Mouse (Mus musculus) erythroblast, embryonic 14.5 days (primary cell): ENCODE results near the gene BC052040. TPM values are rescaled to one million over a fixed set of nuclear protein-coding genes. Genes with fewer than 3 reads are reported as not detected.

Experiments
- H3K27me3 ChIP-seq: 2 replicates; pipeline ENCODE4 v1.6.1; 2012; ENCODE audit warnings: inconsistent platforms; ENCODE audit not compliant: control insufficient read depth
- H3K36me3 ChIP-seq: 2 replicates; pipeline ENCODE4 v1.6.1; 2012; ENCODE audit warnings: mild to moderate bottlenecking, inconsistent platforms; ENCODE audit not compliant: control insufficient read depth
- H3K4me1 ChIP-seq: 2 replicates; pipeline ENCODE4 v1.6.1; 2012; ENCODE audit warnings: inconsistent platforms; ENCODE audit not compliant: control insufficient read depth
- H3K4me3 ChIP-seq: replicated peaks from 2 replicates; pipeline ENCODE3; 2012; ENCODE audit warnings: moderate library complexity, mild to moderate bottlenecking, inconsistent platforms
- H3K9me3 ChIP-seq: 2 replicates; pipeline ENCODE4 v1.6.1; 2012; ENCODE audit warnings: low read length, inconsistent platforms, mixed read lengths; ENCODE audit not compliant: control insufficient read depth
- GATA1 ChIP-seq: IDR thresholded peaks from 2 replicates; pipeline ENCODE4 v1.6.1; 2012; ENCODE audit warnings: low read length, inconsistent platforms, mixed read lengths
- TAL1 ChIP-seq: IDR thresholded peaks from 3 replicates; pipeline ENCODE4 v1.6.1; 2012; ENCODE audit warnings: low read length, inconsistent platforms, mixed read lengths
- polyA plus RNA-seq: library from polyadenylated mRNA; stranded (reverse); fragments of >175 nt; gene quantifications from 2 replicates; pipeline ENCODE4 v1.2.3, GENCODE M21; 2012

Gene BC052040
- polyA plus RNA-seq, 1 experiment: 0.87 TPM

DNA sequence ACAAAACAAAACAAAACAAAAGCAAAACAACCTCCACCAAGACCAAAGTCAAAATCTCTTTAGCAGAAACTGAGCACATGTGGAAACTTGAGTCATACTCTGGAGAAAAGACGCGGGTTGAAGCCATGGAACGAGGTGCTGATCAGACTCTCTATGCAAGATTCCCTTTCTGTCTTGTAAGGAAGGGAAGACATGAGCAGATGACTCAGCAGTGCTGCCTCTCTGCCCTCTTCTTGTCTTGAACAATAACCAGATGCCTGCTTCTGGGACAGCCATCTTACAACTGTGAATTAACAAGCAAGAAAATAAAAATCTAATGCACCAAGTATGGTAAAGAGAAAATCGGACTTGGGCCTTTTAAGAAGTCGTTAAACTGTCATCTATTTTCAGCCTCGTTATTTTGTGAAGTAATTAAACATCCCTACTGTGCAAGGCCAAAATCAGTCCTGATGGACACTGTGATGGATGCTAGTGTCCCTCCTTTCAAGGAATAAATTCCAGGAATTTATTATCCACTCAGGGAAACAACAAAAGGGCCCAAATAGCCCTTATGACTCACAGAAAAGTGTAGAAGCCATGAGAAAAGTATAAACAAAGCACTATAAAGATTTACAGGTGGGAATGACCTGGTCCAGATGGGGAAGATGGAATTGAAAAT is 18.0 kb upstream of the BC052040 start:
- H3K27me3 ChIP-seq: no peaks in the 10 kb centered on the region
- no peaks in the 10 kb centered on the region for H3K36me3 ChIP-seq
- no peak overlapping the region for H3K4me3 ChIP-seq
- no peaks in the 10 kb centered on the region for H3K4me1 ChIP-seq
- no peak for TF ChIP-seq GATA1
- no peak for TF ChIP-seq TAL1
- H3K9me3 ChIP-seq: no peaks in the 10 kb centered on the region

DNA sequence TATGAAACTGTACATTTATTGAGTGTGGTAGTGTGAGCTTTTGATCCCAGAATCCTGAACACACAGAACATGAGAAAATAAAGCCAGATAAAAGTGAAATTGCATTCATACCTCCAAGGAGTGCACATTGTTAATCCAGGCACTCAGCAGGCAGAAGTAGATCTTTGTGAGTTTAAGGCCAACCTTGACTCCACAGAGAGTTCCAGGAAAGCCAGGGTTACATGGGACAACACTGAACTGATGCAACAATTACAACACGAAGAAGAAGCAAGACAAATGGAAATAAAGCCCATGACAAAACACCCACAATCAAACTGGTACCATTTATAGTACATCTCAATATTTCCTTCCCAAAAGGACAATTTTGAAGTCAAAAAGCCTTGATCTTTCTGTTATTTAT is 9.5 kb upstream of the BC052040 start:
- H3K4me1 ChIP-seq: no peaks in the 10 kb centered on the region
- H3K4me3 ChIP-seq: no peak overlapping the region
- no peaks in the 10 kb centered on the region for H3K9me3 ChIP-seq
- H3K27me3 ChIP-seq: no peaks in the 10 kb centered on the region
- TF ChIP-seq GATA1 (no peak), TAL1 (no peak)
- no peaks in the 10 kb centered on the region for H3K36me3 ChIP-seq

DNA sequence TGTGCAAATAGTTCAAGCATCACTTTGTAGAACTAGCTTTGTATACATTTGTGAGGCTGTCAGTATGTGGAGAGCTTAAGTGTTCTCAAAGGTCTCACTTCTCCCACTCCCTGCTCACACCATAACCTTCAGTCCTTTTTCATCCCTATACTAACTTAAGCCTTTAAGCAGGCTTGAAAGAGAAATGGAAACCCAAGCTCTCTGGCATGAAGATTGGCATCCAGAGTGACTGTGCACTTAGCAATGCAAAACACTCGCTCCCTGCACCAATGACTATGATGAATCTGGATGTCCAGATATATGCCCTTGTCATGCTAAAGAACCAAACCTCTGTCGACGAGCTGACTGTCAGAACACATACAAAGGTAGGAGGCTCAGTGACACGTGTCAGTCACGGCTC is 6.7 kb upstream of the BC052040 start:
- no peak for TF ChIP-seq TAL1
- TF ChIP-seq GATA1: no peak

DNA sequence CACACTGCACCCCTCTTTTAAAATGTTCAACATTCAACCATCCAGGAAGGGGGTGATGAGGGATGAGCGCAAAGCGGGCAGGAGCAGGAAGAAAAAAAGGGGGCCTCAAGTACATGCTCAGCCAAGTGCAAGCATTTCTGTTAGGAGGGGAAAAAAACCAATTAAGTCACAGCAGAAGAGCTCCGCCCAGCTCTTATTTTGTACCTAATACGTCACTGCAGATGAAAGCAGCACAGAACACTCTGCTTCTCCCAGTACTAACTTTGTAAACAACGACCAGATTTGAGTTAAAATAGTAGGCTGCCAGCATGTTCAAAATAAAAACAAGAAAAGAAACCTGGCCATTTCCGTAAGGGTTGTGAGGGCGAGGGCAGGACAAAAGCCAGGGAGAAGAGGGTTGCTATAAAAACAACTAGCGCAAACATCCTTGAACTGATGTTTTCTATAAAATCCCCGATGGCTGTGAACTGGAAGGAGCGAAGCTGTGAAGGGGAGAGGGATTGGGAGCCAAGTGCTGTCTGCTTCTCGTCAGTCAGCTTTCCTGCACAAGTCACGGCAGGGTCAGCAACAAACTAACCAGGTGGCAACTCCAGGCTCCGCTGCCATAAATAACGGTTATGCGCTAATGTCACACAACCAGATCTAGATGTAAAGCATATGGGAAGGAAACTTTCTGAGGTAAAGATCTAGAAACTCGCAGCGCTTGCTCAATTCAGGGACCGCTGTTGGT is 2.2 kb upstream of the BC052040 start:
- Histone ChIP-seq H3K27me3 (no peaks in the 10 kb centered on the region), H3K36me3 (no peaks in the 10 kb centered on the region), H3K4me1 (peaks cover 41% of the 10 kb centered on the region), H3K9me3 (no peaks in the 10 kb centered on the region), H3K4me3 (peak overlapping the region; percentile 72)
- TF ChIP-seq GATA1 (no peak), TAL1 (no peak)

More for the DNA sequence above, 6.7 kb upstream of the BC052040 start:
- H3K36me3 ChIP-seq: no peaks in the 10 kb centered on the region
- H3K4me3 ChIP-seq: no peak overlapping the region
- peaks cover 12% of the 10 kb centered on the region for H3K4me1 ChIP-seq
- no peaks in the 10 kb centered on the region for H3K9me3 ChIP-seq
- no peaks in the 10 kb centered on the region for H3K27me3 ChIP-seq

DNA sequence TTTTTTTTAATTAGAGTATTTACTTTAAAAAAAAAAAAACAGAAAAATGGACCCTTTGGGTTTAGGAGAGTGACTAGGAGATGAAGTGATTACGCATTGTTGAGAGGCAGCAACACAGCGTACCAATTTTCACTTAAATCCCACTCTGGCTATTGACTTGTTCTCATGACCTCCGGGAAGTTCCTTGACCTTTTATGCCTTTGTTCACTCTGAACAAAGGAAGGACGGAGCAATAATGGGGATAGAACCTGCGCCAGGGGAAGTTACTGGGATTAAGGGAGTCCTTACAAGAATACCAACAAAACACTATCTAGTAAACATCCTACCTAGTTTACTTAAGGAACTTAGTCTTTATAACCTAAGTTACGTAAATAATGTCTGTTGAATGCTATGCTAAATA is 1.5 kb upstream of the BC052040 start:
- Histone ChIP-seq H3K4me1 (peaks cover 41% of the 10 kb centered on the region), H3K9me3 (no peaks in the 10 kb centered on the region), H3K36me3 (no peaks in the 10 kb centered on the region), H3K4me3 (peak overlapping the region; percentile 72), H3K27me3 (no peaks in the 10 kb centered on the region)
- TF ChIP-seq GATA1: no peak
- no peak for TF ChIP-seq TAL1

DNA sequence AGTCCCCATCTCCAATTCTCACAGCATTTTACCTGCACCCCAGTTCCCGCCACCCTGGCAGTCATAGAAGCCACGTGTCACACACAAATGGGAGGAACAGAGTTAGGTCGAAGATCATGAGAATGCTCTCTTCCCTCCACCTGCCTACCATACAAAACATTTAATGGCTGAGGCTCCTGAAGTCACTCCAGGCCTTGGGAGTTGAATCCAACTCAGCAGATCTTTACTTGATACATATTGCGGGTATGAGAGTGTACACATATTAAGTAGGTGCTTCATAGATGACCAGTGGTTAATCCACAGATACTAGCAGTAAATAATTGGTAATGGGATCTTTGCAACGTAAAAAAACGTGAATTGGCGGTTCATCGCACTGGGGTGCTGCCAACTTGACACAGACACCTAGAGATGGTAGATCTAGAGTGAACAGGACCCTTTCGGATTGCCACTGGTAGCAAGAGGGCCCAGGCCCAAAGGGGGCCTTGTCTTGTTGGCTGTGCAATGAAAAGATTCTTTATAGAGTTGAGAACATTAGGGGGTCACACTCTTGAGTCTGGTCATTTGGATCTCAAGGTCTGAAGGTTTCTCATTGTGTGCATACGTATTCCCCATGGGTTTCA is 583 bp downstream of the BC052040 start:
- Histone ChIP-seq H3K36me3 (no peaks in the 10 kb centered on the region), H3K9me3 (no peaks in the 10 kb centered on the region), H3K4me3 (peak overlapping the region; percentile 72), H3K4me1 (peaks cover 41% of the 10 kb centered on the region), H3K27me3 (no peaks in the 10 kb centered on the region)
- TF ChIP-seq GATA1: no peak

DNA sequence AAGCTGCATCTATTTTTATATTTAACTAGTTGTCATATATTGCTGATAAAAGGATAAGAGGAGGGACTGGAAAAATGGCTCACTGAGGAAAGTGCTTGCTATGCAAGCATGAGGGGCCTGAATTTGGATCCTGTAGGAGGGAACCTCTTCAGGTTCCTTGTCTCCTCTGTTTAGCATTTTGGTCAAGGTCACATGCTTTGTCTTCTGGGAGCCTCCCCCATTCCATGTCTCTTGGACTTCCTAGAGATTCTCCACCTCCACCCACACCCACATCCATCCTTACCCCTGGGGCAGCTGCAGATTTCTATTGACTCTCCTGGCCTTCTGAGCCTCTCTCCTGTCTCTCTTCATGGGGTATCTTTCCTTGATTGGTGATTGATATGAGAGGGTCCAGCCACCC is 2.3 kb downstream of the BC052040 start:
- no peaks in the 10 kb centered on the region for H3K36me3 ChIP-seq
- TF ChIP-seq TAL1: no peak
- TF ChIP-seq GATA1: no peak

DNA sequence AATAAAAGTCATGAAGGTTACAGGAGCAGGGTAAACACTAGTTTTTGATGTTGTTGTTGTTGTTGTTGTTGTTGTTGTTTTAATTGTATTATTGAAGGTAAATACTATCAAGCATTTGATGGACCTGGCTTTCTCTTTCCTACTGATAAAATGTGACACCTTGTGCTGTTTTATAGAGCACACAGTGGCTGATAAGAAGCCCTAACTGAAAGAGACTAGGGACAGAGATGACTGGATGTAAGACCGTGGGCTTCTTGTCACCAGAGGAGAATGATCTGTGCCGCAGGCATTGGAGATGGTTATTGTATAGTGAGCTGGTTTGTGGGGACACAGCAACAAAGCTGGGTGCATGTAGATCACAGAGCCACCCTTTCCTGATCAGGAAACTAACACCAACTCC is 9.1 kb downstream of the BC052040 start:
- no peaks in the 10 kb centered on the region; the same call in 1 of the 2 replicates for H3K36me3 ChIP-seq

More for the DNA sequence above, 2.3 kb downstream of the BC052040 start:
- no peaks in the 10 kb centered on the region for H3K27me3 ChIP-seq
- H3K4me3 ChIP-seq: no peak overlapping the region
- no peaks in the 10 kb centered on the region for H3K9me3 ChIP-seq
- H3K4me1 ChIP-seq: peaks cover 39% of the 10 kb centered on the region

DNA sequence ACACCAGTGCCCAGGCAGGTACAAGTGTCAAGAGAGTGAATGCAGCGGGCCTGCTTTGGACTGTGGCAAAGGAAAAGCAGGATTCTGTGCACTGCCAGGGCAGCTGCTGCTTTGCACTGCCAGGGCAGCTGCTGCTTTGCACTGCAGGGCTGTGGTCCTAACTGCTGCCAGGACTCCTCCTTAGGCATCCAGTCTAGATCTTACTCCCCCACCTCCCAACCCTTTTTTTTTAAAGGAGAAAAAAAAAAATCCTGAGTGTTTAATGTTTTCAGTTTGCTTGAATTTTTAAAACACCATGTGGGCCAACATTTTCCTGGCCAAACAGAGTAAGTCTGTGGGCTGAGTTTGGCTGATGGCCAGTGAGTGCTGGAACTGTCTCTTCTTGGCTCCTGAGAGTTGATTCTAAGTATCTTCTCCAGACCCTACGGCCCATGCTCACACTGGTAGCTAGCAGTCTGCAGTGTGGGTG is 11.2 kb downstream of the BC052040 start:
- no peaks in the 10 kb centered on the region; the same call in 1 of the 2 replicates for H3K36me3 ChIP-seq
- peaks cover 7% of the 10 kb centered on the region for H3K4me1 ChIP-seq
- H3K27me3 ChIP-seq: no peaks in the 10 kb centered on the region
- H3K9me3 ChIP-seq: no peaks in the 10 kb centered on the region
- H3K4me3 ChIP-seq: no peak overlapping the region
- TF ChIP-seq GATA1 (no peak), TAL1 (no peak)

More for the DNA sequence above, 9.1 kb downstream of the BC052040 start:
- Histone ChIP-seq H3K27me3 (no peaks in the 10 kb centered on the region), H3K4me3 (no peak overlapping the region), H3K4me1 (peaks cover 7% of the 10 kb centered on the region), H3K9me3 (no peaks in the 10 kb centered on the region)
- TF ChIP-seq TAL1 (no peak), GATA1 (no peak)
